Mouse (Mus musculus) left cerebral cortex, postnatal 25 days (tissue): ENCODE data around the gene Cntn6. TPM values are rescaled to one million over a fixed set of nuclear protein-coding genes. Genes with fewer than 3 reads are reported as not detected.

Source experiments
- DNase-seq, 2 experiments: peaks; one replicate each; pipeline ENCODE4 v3.0.0; 2022; ENCODE audit warnings: low spot score in 2 of 2, mixed read lengths in 1 of 2
- intact Hi-C: fragments of 180-260 bp; cut with DNase I; formaldehyde crosslinking; loops from one replicate; pipeline ENCODE4 v1.15.1; 2025
- total RNA-seq, 2 experiments: library from RNA; stranded (reverse); gene quantifications; 2 replicates each; pipeline ENCODE4 v1.2.3; 2021

The Cntn6 gene
- total RNA-seq, 2 experiments from 2014 or later: 24.3 to 25.3 TPM

- no peak for DNase-seq
- intact Hi-C loops: no loop called here
Measured at GRCm38 (mm10) chr6:104734256-104734655, 241.7 kb downstream of the Cntn6 start.

DNA sequence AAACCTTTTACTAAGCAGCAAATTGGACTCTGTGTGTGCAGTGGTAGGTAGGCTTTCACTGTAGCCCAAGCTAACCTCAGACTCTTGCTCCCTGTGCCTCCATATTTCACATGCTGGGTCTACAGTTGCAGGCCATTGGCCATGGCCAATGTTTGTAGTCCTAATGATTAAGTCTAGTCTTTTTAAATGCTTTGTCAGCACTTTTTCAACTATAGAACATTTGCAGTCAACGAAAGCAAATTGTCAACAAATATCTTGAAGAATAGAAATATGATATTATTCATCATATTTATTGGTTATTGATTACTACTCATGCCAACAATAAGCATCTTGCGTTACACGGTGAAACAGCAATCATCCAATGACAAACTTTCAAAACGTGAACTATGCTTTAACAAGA, 246.4 kb downstream of the Cntn6 start:
- intact Hi-C loops: no loop called here
- no peak for DNase-seq

GRCm38 (mm10) chr6:104758125-104758524, 265.5 kb downstream of the Cntn6 start:
- DNase-seq: no peak
- intact Hi-C loops: no loop called here

DNA sequence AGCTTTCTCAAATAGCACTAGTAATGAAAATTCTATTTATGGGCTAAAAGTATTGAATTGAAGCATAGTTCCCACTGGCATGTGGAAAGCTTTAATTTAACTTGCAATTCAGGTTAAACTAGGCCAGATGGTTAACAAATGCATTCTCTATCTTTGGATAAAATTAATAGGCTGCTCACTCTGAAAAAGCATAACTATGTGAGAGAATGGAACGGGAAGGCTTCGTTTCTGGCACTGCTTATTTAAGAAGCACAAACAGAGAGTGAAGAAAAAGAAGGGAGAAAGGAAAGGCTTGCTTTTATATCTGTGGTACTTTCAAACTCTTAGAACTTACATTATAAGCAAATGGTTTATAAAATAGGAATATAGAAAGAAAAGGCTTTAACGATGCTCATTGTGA, 268.6 kb downstream of the Cntn6 start:
- peak in 1 of 2 experiments; percentile 46 for DNase-seq
- intact Hi-C loops: loop anchor here (5.0 kb wide), 1 partner anchor 279 kb away; no protein-coding TSS in a partner anchor

- intact Hi-C loops: no loop called here
- DNase-seq: no peak
Measured at GRCm38 (mm10) chr6:104783891-104784290, 291.3 kb downstream of the Cntn6 start.

DNA sequence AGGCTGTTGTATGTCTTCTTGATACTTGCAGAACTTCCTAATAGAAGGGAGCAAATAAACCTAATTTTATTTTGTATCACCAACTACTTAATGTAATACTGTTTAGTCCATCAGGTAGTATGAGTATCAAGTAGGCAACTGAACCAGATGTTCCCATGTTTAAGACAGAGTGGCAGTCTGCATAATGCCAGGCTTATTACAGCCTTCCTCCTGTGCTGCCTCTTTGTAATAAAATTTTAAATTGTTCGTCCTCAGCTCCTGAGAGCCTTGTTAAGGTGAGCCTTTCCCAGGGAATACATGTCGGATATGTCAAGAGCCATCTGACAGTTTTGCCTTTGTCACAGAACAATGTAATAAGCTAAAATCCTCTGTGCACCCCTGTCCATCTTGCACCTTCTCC, 294.9 kb downstream of the Cntn6 start:
- no peak for DNase-seq
- intact Hi-C loops: no loop called here

GRCm38 (mm10) chr6:104808526-104808925, 315.9 kb downstream of the Cntn6 start:
- peak in 1 of 2 experiments; percentile 38 for DNase-seq
- intact Hi-C loops: no loop called here

DNA sequence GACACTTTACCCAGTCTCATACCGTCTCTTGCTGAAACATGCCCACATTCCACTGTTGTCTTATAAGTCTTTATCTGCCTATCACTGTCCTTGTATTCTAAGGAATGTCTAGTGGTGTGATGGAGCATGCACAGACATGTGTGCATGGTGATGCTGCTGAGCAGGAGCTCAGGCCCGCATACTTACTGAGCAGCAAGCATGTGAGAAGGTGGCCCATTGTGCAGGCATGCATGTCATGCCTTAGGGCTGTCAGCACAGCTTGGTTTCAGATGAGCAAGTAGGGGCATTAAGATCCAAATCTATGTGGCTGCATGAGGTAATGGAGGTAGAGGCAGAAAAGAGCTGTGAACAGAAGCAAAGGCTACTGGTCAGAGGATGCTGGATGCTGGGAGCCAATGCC, 323.0 kb downstream of the Cntn6 start:
- intact Hi-C loops: no loop called here
- DNase-seq: no peak

GRCm38 (mm10) chr6:104879711-104880110, 387.1 kb downstream of the Cntn6 start:
- intact Hi-C loops: no loop called here
- no peak for DNase-seq

GRCm38 (mm10) chr6:104884021-104884420, 391.4 kb downstream of the Cntn6 start:
- no peak for DNase-seq
- intact Hi-C loops: no loop called here

DNA sequence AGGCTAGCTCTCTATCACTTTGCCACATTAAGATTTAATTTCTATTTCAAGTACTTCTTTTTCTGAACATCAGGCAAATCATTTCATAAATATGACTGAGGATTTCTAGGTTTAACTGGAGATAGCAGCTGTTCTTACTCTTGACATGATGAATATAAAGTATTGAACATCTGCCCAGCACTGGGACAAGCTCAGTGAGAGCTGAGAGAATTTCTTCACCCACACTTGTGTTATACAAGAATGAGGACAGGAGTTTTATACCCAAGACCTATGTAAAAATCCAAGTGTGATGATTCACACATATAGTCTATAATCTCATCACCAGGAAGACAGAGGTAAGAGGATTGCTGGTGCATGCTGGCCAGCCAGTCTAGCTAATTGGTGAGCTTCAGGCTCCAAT, 393.2 kb downstream of the Cntn6 start:
- peak in 1 of 2 experiments; percentile 49 for DNase-seq
- intact Hi-C loops: no loop called here

GRCm38 (mm10) chr6:104891071-104891470, 398.5 kb downstream of the Cntn6 start:
- no peak for DNase-seq
- intact Hi-C loops: no loop called here
